10 mouse cellular contexts compared by ENCODE assay signal in genomic region chr2:173352756-173353139, GRCm38 (mm10).
DNase-seq lines count a peak whose midpoint lies in the region; ATAC-seq and TF ChIP-seq lines count a peak whose summit lies in the region.
"Had no signal": no experiment of that assay in that cellular context is flagged by ENCODE, and none has a peak within 500 bp of the region (broad histone marks: within the 10 kb centered on the region; RNA-seq: fewer than 3 reads in every experiment).

No protein-coding gene starts in this region.

- H3K9me3 ChIP-seq in embryonic facial prominence, embryonic 14.5 days (ENCODE audit: control insufficient read depth, low read length) = no peaks in the 10 kb centered on the region
- H3K9me3 ChIP-seq in limb, embryonic 14.5 days (ENCODE audit: control insufficient read depth, low read length) = no peaks in the 10 kb centered on the region
- H3K9me3 ChIP-seq: liver, embryonic 13.5 days had no signal

- peak overlapping the region; percentile 43; the same call in 1 of the 2 replicates for H3K27ac ChIP-seq in layer of hippocampus, adult 2 months
- peak overlapping the region; percentile 89 for H3K27ac ChIP-seq in embryonic facial prominence, embryonic 14.5 days (replicated peaks; ENCODE audit: low read depth, low read length)
- H3K27ac ChIP-seq in limb, embryonic 14.5 days (replicated peaks; ENCODE audit: low read depth, low read length) = peak overlapping the region; percentile 94

- peak; percentile 7; the same call in 1 of the 2 replicates for ATAC-seq in embryonic facial prominence, embryonic 14.5 days (ENCODE audit: low read depth)
- 0 out of 2 replicates have a peak, but pooled peaks have one; percentile 6 for ATAC-seq in limb, embryonic 14.5 days (ENCODE audit: low FRiP score, low read depth)
- ATAC-seq in activated CD4-positive, CD25-positive, alpha-beta regulatory T cell, adult 4 months = no peak

- no peak for TF ChIP-seq CTCF in layer of hippocampus, adult 2 months (conservative IDR thresholded peaks at IDR 0.05)

- no peaks in the 10 kb centered on the region for H3K27me3 ChIP-seq in embryonic facial prominence, embryonic 14.5 days (replicated peaks; ENCODE audit: control insufficient read depth, insufficient read depth, low read length)
- no peaks in the 10 kb centered on the region for H3K27me3 ChIP-seq in limb, embryonic 14.5 days (ENCODE audit: control insufficient read depth, insufficient read depth, low read length)
- H3K27me3 ChIP-seq: liver, embryonic 13.5 days had no signal

- H3K9ac ChIP-seq in embryonic facial prominence, embryonic 14.5 days (ENCODE audit: low read depth, low read length) = no peak overlapping the region
- H3K9ac ChIP-seq in limb, embryonic 14.5 days (ENCODE audit: low read depth, low read length, severe bottlenecking) = peak overlapping the region; percentile 12; the same call in 1 of the 2 replicates
- H3K9ac ChIP-seq: liver, embryonic 13.5 days had no signal

- H3K36me3 ChIP-seq in embryonic facial prominence, embryonic 14.5 days (ENCODE audit: control insufficient read depth, insufficient read depth, low read length) = no peaks in the 10 kb centered on the region
- H3K36me3 ChIP-seq in limb, embryonic 14.5 days (ENCODE audit: control insufficient read depth, insufficient read depth, low read length) = no peaks in the 10 kb centered on the region
- H3K36me3 ChIP-seq: liver, embryonic 13.5 days had no signal

- TF ChIP-seq POLR2A in limb, embryonic 14.5 days (IDR thresholded peaks at IDR 0.05; ENCODE audit: borderline replicate concordance, extremely low read depth, insufficient read depth, insufficient read length) = no peak

- DNase-seq in adrenal gland, postnatal 14 days = peak; percentile 31
- no peak for DNase-seq in adrenal gland, adult 8-10 months
- no peak for DNase-seq in layer of hippocampus, adult 2 months (ENCODE audit: low spot score in 2 of 2)
- no peak for DNase-seq in layer of hippocampus, adult 11-12 months (ENCODE audit: low spot score)
- DNase-seq in embryonic facial prominence, embryonic 14.5 days (ENCODE audit: low spot score) = peak; percentile 50
- DNase-seq in limb, embryonic 14.5 days (ENCODE audit: low spot score) = no peak
- DNase-seq in left cerebral cortex, adult 18-20 months (ENCODE audit: low spot score in 2 of 2) = no peak
- DNase-seq: liver, embryonic 13.5 days; thymus, postnatal 25 days had no signal

- peaks cover 32% of the 10 kb centered on the region for H3K4me1 ChIP-seq in embryonic facial prominence, embryonic 14.5 days (ENCODE audit: control insufficient read depth, insufficient read depth, low read length)
- H3K4me1 ChIP-seq in limb, embryonic 14.5 days (ENCODE audit: control insufficient read depth, insufficient read depth, low read length) = peaks cover 27% of the 10 kb centered on the region

- 20% methylated on average over 3 of the region's 3 CpGs for WGBS in embryonic facial prominence, embryonic 14.5 days
- 8% methylated on average over 3 of the region's 3 CpGs for WGBS in limb, embryonic 14.5 days

- H3K4me2 ChIP-seq in embryonic facial prominence, embryonic 14.5 days (ENCODE audit: low read depth, low read length) = peak overlapping the region; percentile 23; the same call in 1 of the 2 replicates
- peak overlapping the region; percentile 19; the same call in 1 of the 2 replicates for H3K4me2 ChIP-seq in limb, embryonic 14.5 days (replicated peaks; ENCODE audit: low read depth, low read length, severe bottlenecking)
- H3K4me2 ChIP-seq: liver, embryonic 13.5 days had no signal

- no peak overlapping the region for H3K4me3 ChIP-seq in layer of hippocampus, adult 2 months
- H3K4me3 ChIP-seq in embryonic facial prominence, embryonic 14.5 days (ENCODE audit: low read depth, low read length) = no peak overlapping the region
- H3K4me3 ChIP-seq in limb, embryonic 14.5 days (replicated peaks; ENCODE audit: low read length) = no peak overlapping the region
- H3K4me3 ChIP-seq: liver, embryonic 13.5 days had no signal

Comparison
In these comparisons a context has a peak if more than half of its experiments do, and no peak if none do; other contexts are left out.
1. DNase-seq: peak in adrenal gland, postnatal 14 days (single experiment) and embryonic facial prominence, embryonic 14.5 days (single experiment); none in adrenal gland, adult 8-10 months (single experiment), layer of hippocampus, adult 2 months (0 of 2), layer of hippocampus, adult 11-12 months (single experiment), limb, embryonic 14.5 days (single experiment) and left cerebral cortex, adult 18-20 months (0 of 2).
2. H3K27ac ChIP-seq: peak in every context shown above with its lines; median percentile 94 in limb, embryonic 14.5 days; 89 in embryonic facial prominence, embryonic 14.5 days; 43 in layer of hippocampus, adult 2 months.